Mouse (Mus musculus) C2C12 (cell line): ENCODE results near the gene Zranb3.

Experiments used
- CEBPB ChIP-seq: IDR thresholded peaks from one replicate; pipeline ENCODE4 v1.6.1; 2011; ENCODE audit warnings: low read depth, mild to moderate bottlenecking, control low read depth, moderate library complexity
- MAX ChIP-seq: IDR thresholded peaks from one replicate; pipeline ENCODE4 v1.6.1; 2011; ENCODE audit warnings: mild to moderate bottlenecking, control low read depth

DNA sequence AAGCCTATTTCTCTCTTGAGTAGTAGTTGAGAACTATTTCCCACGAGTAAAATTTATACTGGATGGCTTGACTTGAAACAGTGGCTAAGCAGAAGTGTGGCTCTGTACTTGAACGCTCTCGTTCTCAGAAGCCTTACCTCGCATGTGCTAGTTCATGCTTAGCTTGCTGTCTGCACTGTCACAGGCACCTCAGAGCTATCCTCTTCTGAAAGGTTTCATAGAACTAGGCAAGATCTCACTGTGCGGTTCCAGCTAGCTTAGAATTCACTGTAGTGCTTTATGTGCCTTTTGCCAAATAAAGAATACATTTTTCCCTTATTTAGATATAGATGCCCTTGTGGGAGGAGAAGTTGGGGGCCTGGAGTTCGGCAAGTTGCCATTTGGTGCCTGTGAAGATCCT, 187.5 kb downstream of the Zranb3 start:
- TF ChIP-seq CEBPB (no peak), MAX (no peak)
